Mouse (Mus musculus) megakaryocyte, embryonic 14.5 days (primary cell): Measurements from ENCODE around the gene Bnc2. TPM values are rescaled to one million over a fixed set of nuclear protein-coding genes. Genes with fewer than 3 reads are reported as not detected.

ENCODE experiments used
- H3K27me3 ChIP-seq: replicated peaks from 2 replicates; pipeline ENCODE3; 2012; ENCODE audit warnings: inconsistent platforms
- H3K36me3 ChIP-seq: replicated peaks from 2 replicates; pipeline ENCODE3; 2012; ENCODE audit warnings: low read length, inconsistent platforms, mixed read lengths
- H3K4me1 ChIP-seq: 2 replicates; pipeline ENCODE4 v1.6.1; 2012; ENCODE audit warnings: inconsistent platforms
- H3K4me3 ChIP-seq: replicated peaks from 2 replicates; pipeline ENCODE3; 2012; ENCODE audit warnings: moderate library complexity, mild to moderate bottlenecking, inconsistent platforms
- H3K9me3 ChIP-seq: 2 replicates; pipeline ENCODE4 v1.6.1; 2012; ENCODE audit warnings: inconsistent platforms
- FLI1 ChIP-seq: IDR thresholded peaks from 2 replicates; pipeline ENCODE4 v1.6.1; 2012; ENCODE audit warnings: low read length, inconsistent platforms, mixed read lengths
- GATA1 ChIP-seq: IDR thresholded peaks from 3 replicates; pipeline ENCODE4 v1.6.1; 2012; ENCODE audit warnings: mixed read lengths, low read length, inconsistent platforms, borderline replicate concordance
- polyA plus RNA-seq: library from polyadenylated mRNA; stranded (reverse); fragments of >175 nt; gene quantifications from 2 replicates; pipeline ENCODE4 v1.2.3, GENCODE M21; 2012; ENCODE audit warnings: low replicate concordance; ENCODE audit not compliant: insufficient read depth

The Bnc2 gene
- polyA plus RNA-seq, 1 experiment: not detected

DNA sequence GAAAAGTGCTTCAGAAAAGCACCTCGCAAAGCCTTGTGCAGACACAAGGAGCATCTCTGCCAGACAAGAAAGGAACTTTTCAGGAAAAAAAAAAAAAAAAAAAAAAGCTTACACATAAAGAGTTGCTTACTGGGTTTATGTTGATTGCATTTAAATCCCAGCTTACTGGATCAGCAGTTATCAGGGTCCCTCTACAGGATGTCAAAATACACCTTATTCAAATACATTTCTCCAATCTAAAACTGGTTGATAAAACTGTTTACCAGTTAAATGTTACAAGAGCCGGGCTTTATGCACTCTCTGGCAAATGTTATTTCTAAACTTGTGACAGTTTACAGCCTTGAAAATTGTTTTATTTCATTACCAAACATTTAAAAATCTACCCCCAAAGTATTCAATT is 130.4 kb downstream of the Bnc2 start:
- H3K27me3 ChIP-seq: peaks cover 33% of the 10 kb centered on the region
- no peak for TF ChIP-seq GATA1
- TF ChIP-seq FLI1: no peak
- H3K9me3 ChIP-seq: no peaks in the 10 kb centered on the region
- H3K4me3 ChIP-seq: no peak overlapping the region
- no peaks in the 10 kb centered on the region for H3K36me3 ChIP-seq
- H3K4me1 ChIP-seq: peaks cover 12% of the 10 kb centered on the region

DNA sequence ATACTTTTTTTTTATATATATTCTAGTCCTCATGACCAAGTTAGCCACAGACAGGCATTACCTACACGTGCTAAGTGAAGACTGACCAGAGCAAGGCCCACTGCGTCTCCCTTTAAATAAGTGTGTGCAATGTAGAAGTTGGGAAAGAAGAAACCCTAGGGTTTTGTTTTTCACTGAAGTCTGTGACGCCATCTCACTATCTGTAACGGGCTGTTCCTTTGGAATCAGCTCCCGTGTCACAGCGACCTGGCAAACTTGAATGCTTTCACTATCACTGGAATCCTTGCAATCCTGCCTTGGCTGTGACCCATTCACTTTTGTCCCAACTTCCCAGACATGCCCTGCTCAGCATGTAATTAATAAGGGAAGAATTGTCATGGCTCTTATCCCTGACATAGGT is 134.5 kb downstream of the Bnc2 start:
- Histone ChIP-seq H3K27me3 (peaks cover 18% of the 10 kb centered on the region), H3K36me3 (no peaks in the 10 kb centered on the region), H3K4me3 (no peak overlapping the region), H3K4me1 (peaks cover 6% of the 10 kb centered on the region), H3K9me3 (no peaks in the 10 kb centered on the region)
- TF ChIP-seq FLI1: no peak
- no peak for TF ChIP-seq GATA1

GRCm38 (mm10) chr4:84539396-84539795 is 135.7 kb downstream of the Bnc2 start:
- Histone ChIP-seq H3K36me3 (no peaks in the 10 kb centered on the region), H3K4me3 (no peak overlapping the region), H3K4me1 (no peaks in the 10 kb centered on the region), H3K27me3 (peaks cover 8% of the 10 kb centered on the region), H3K9me3 (no peaks in the 10 kb centered on the region)
- no peak for TF ChIP-seq GATA1
- TF ChIP-seq FLI1: no peak

DNA sequence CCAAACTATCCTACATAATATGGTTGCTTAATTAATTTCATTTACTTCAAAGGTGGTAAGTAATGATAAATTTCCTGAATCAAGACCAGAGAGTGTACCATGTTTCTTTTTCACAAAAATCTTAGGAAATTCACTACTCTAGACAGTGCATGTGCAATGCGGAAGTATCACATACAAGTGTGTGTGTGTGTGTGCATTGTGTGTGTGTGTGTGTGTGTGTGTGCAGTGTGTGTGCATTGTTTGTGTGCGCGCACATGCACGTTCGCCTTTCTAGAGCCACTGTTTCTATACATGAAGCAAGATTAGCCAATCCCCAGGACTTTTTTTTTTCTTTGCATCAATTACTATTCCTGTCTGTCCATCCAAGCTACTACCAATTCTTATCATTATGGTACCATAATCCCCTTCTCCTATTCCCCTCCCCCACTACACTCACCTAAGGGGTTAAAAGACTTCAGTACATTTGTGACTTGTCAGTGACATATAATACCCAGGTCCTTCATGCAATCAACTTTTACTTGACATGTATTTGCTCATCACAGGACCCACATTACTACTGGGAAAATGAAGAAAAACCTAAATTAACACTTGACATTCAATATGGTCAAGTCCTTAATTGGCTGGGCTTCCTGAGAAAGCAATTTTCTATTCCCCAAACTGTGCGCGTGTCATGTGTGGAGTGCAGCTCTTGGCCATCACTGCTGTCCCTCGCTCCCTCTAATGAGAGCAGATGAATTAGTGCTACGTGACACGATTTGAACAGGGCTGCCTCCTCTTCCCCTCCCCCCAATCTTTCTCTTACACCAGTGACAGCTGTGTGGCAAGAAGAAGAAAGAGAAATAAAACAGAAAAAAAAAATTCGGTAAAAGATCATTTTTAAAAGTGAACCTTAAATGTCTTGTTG is 145.9 kb downstream of the Bnc2 start:
- Histone ChIP-seq H3K27me3 (no peaks in the 10 kb centered on the region), H3K9me3 (peaks cover 3% of the 10 kb centered on the region; the same call in 1 of the 2 replicates), H3K4me1 (no peaks in the 10 kb centered on the region), H3K4me3 (no peak overlapping the region), H3K36me3 (no peaks in the 10 kb centered on the region)
- TF ChIP-seq GATA1 (no peak), FLI1 (no peak)

DNA sequence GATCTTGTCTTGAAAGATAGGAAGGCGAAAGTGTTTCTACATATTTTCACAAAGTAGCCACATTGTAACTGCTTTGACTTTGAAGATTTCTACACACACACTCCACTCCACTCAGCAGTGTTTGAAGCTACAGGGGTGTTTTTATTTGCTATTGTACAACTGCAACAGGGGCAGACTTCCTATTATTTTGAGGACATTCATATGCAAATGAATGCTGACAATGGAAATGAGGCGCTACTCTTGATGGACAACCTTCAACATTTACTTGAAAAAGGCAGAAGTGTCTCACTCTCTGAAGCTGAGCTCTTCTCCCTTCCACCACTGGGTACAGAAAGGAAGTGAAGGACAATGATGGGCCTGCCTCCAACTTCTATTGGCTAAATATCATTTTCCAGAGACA is 146.7 kb downstream of the Bnc2 start:
- Histone ChIP-seq H3K4me1 (no peaks in the 10 kb centered on the region), H3K27me3 (peaks cover 3% of the 10 kb centered on the region), H3K9me3 (peaks cover 3% of the 10 kb centered on the region; the same call in 1 of the 2 replicates), H3K36me3 (no peaks in the 10 kb centered on the region), H3K4me3 (no peak overlapping the region)
- no peak for TF ChIP-seq GATA1

GRCm38 (mm10) chr4:84527066-84527933 is 147.8 kb downstream of the Bnc2 start:
- Histone ChIP-seq H3K27me3 (peaks cover 3% of the 10 kb centered on the region), H3K36me3 (no peaks in the 10 kb centered on the region), H3K4me3 (no peak overlapping the region), H3K4me1 (no peaks in the 10 kb centered on the region), H3K9me3 (peaks cover 3% of the 10 kb centered on the region; the same call in 1 of the 2 replicates)
- TF ChIP-seq FLI1 (no peak), GATA1 (no peak)

DNA sequence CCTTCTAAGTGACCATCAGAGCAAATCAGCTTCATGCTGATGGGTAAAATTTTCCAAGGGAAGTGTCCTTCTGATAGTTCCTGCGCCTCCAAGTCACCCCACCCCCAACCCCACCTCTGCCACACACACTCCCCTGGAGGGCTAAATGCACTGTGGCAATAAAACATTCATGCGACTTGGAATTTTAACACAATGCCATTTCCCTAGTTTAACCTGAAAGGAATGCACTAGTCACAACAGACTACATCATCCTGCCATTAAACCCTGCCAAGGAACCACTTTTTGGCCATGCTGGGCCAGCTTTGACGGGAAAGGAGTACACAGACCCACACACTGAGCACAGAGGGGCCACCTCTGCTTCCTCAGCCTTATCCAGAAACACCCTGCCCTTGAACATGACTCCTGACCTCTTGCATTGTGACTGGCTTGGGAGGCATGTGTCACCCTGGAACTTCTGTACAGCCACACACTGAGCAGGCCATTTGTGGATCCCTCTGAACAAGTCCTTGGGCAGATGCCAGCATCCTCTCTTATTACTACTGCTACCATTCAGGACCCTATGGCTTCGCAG is 151.3 kb downstream of the Bnc2 start:
- TF ChIP-seq FLI1 (no peak), GATA1 (no peak)
- 0 out of 2 replicates have a peak, but pooled peaks cover 6% of the 10 kb centered on the region for H3K9me3 ChIP-seq

DNA sequence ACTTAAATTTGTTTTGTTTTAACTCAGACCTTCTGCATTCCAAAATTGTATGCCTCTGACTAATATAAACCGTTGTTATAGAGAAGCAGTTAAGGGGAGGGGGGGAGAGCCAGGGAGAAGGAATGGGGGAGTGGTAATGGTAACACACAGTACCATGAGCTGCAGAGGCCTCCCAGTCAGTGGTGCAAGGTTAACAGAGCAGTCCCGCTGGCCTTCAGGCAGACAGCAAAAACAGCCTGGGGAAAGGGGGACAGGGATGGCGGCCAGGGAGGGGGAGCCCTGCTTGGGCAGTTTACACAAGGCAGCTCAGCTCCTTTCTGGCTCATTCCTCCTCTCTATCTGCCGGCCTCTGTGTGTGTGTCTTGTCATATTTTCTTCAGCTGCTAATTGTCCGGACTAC is 151.9 kb downstream of the Bnc2 start:
- Histone ChIP-seq H3K4me1 (no peaks in the 10 kb centered on the region), H3K9me3 (0 out of 2 replicates have a peak, but pooled peaks cover 6% of the 10 kb centered on the region), H3K36me3 (no peaks in the 10 kb centered on the region), H3K4me3 (no peak overlapping the region), H3K27me3 (peaks cover 3% of the 10 kb centered on the region)
- TF ChIP-seq GATA1 (no peak), FLI1 (no peak)

More for the DNA sequence above, 151.3 kb downstream of the Bnc2 start:
- no peaks in the 10 kb centered on the region for H3K36me3 ChIP-seq
- no peak overlapping the region for H3K4me3 ChIP-seq
- peaks cover 3% of the 10 kb centered on the region for H3K27me3 ChIP-seq
- no peaks in the 10 kb centered on the region for H3K4me1 ChIP-seq

DNA sequence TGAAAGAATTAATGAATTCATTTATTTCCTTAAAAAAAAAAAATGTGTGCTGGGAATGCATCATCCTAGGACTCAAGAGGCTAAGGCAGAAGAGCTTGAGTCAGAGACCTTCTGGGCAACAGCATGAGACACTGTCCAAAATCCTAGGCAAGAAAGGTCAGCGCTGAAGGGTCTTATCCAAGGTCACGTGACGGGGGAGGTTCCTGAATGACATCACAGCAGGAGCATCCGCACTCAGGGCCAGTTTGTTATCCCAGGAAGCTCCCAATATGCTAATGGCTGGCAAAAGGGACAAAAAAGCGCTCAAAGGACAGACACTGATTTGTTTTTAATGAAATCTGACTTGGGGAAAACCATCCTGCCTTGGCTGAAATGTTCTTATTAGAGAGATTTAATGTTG is 153.5 kb downstream of the Bnc2 start:
- no peak for TF ChIP-seq FLI1
- no peak for TF ChIP-seq GATA1
- peaks cover 3% of the 10 kb centered on the region for H3K27me3 ChIP-seq
- no peaks in the 10 kb centered on the region for H3K4me1 ChIP-seq
- 0 out of 2 replicates have a peak, but pooled peaks cover 6% of the 10 kb centered on the region for H3K9me3 ChIP-seq
- H3K4me3 ChIP-seq: no peak overlapping the region
- H3K36me3 ChIP-seq: no peaks in the 10 kb centered on the region
